Mouse (Mus musculus) embryonic facial prominence, embryonic 11.5 days (tissue): Measurements from ENCODE around the gene Acer1. TPM values are rescaled to one million over a fixed set of nuclear protein-coding genes. Genes with fewer than 3 reads are reported as not detected.

Source experiments
- ATAC-seq: fragments of 200-750 bp; cut with Nextera tagmentation; replicated peaks from 2 replicates; pipeline ENCODE4 v1.8.0; 2017; ENCODE audit warnings: low read depth; ENCODE audit not compliant: insufficient number of reproducible peaks, low FRiP score, low TSS enrichment
- DNase-seq: peaks from one replicate; pipeline ENCODE4 v3.0.0-alpha.2; 2015; ENCODE audit warnings: low spot score
- H3K27ac ChIP-seq: fragments of 300-500 bp; sonication (generic); replicated peaks from 2 replicates; pipeline ENCODE4 v1.5.1; 2014; ENCODE audit warnings: mild to moderate bottlenecking, low read depth, low read length, control low read depth
- H3K27me3 ChIP-seq: fragments of 300-500 bp; sonication (generic); 2 replicates; pipeline ENCODE4 v1.6.1; 2014; ENCODE audit warnings: mild to moderate bottlenecking, low read length, moderate library complexity, mixed read lengths; ENCODE audit not compliant: control insufficient read depth, insufficient read depth
- H3K36me3 ChIP-seq: fragments of 300-500 bp; sonication (generic); replicated peaks from 2 replicates; pipeline ENCODE4 v1.6.1; 2014; ENCODE audit warnings: low read depth, mild to moderate bottlenecking, low read length, moderate library complexity, mixed read lengths; ENCODE audit not compliant: control insufficient read depth, insufficient read depth
- H3K4me1 ChIP-seq: fragments of 300-500 bp; sonication (generic); 2 replicates; pipeline ENCODE4 v1.6.1; 2014; ENCODE audit warnings: low read length, mixed read lengths; ENCODE audit not compliant: control insufficient read depth, insufficient read depth
- H3K4me2 ChIP-seq: fragments of 300-500 bp; sonication (generic); 2 replicates; pipeline ENCODE4 v1.6.1; 2014; ENCODE audit warnings: low read depth, mild to moderate bottlenecking, control low read depth, low read length, moderate library complexity
- H3K4me3 ChIP-seq: fragments of 300-500 bp; sonication (generic); 2 replicates; pipeline ENCODE4 v1.5.1; 2014; ENCODE audit warnings: low read depth, low read length, control low read depth
- H3K9ac ChIP-seq: fragments of 300-500 bp; sonication (generic); replicated peaks from 2 replicates; pipeline ENCODE4 v1.6.1; 2014; ENCODE audit warnings: mild to moderate bottlenecking, control low read depth, low read length
- H3K9me3 ChIP-seq: fragments of 300-500 bp; sonication (generic); replicated peaks from 2 replicates; pipeline ENCODE4 v1.6.1; 2016; ENCODE audit warnings: mild to moderate bottlenecking, low read length, inconsistent platforms, mixed read lengths; ENCODE audit not compliant: control insufficient read depth
- WGBS: fragments of 180-500 bp; shearing (Covaris S2); extraction: QIAGEN DNeasy Blood & Tissue Kit; methylation state at CpG from one replicate; pipeline ENCODE4 v1.1.7; 2014; 5-methylcytosine and 5-hydroxymethylcytosine counted together
- polyA plus RNA-seq: library from polyadenylated mRNA; unstranded; fragments of >200 nt; fragmentation: Nextera tagmentation; extraction: Ambion mirVana; gene quantifications from 2 replicates; pipeline ENCODE4 v1.2.1, GENCODE M21; 2014

Acer1 gene
- polyA plus RNA-seq, 1 experiment from 2014 or later = not detected

DNA sequence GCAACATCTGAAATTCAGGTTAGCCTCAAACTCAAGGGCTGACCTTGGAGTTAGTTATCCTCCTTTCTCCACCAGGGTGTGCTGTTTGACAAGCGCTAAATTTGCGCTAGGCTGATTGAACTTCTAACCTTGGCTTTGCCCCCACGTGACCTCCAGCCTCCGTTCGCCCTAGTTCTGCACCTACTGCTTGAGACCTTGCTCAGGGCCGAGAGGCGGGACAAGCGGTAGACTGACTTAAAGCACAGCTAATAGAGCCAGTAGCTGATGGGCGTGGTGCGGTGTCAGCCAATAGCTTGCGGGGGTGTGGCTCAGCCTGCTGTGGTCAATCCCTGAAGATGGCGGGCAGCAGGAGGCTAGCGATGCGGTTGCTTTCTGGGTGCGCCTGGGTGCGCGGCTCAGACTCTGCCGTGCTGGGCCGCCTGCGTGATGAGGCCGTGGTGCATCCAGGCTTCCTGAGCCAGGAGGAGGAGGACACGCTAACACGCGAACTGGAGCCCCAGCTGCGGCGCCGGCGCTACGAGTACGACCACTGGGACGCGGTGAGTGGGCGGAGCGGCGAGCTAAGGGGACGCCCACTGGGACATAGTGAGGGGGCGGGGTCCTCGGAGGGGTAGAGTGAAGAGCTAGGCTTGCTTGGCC, 15.2 kb upstream of the Acer1 start, which contains the start of gene Alkbh7:
Alkbh7 (plus strand) TSS at position 311 of the 639 bp plus-strand sequence.
- Histone ChIP-seq H3K9me3 (no peaks in the 10 kb centered on the region), H3K36me3 (peaks cover 6% of the 10 kb centered on the region), H3K4me2 (peak within 1 kb of the TSS; percentile 67), H3K4me3 (peak within 1 kb of the TSS; percentile 68), H3K27ac (no peak within 1 kb of the TSS), H3K4me1 (no peaks in the 10 kb centered on the region), H3K27me3 (no peaks in the 10 kb centered on the region), H3K9ac (peak within 1 kb of the TSS; percentile 52)
- ATAC-seq = peak; percentile 98
- peak; percentile 97 for DNase-seq
- under 1% methylated on average over 38 of the region's 38 CpGs for WGBS

GRCm38 (mm10) chr17:56996506-56996905, 14.6 kb upstream of the Acer1 start:
- Histone ChIP-seq H3K4me1 (no peaks in the 10 kb centered on the region), H3K4me3 (no peak overlapping the region), H3K4me2 (no peak overlapping the region), H3K27ac (no peak overlapping the region), H3K9ac (no peak overlapping the region), H3K27me3 (no peaks in the 10 kb centered on the region), H3K36me3 (peaks cover 6% of the 10 kb centered on the region), H3K9me3 (no peaks in the 10 kb centered on the region)
- WGBS = 78% methylated on average over 2 of the region's 2 CpGs
- ATAC-seq (no peak), DNase-seq (no peak)

DNA sequence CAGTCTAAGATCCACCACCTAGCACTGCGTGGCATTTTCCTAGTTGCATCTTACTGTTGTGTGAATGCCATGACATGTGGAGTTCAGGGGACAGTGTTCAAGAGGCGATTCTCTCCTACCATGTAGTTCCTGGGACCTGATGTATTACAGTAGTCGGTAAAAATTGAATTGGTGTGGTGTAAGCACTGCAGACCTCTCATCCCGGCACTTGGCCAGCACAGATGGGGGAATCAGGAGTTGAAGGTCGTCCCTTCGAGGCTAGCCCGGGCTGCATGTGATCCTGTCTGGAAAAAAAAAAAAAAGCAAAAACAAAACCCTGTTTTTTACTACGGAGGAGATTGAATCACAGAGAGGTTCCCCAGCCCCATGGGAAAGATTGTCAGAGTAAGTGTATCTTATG, 13.1 kb upstream of the Acer1 start:
- no peak overlapping the region for H3K4me3 ChIP-seq
- H3K4me1 ChIP-seq = peaks cover 2% of the 10 kb centered on the region; the same call in 1 of the 2 replicates
- peaks cover 6% of the 10 kb centered on the region for H3K36me3 ChIP-seq
- H3K4me2 ChIP-seq = no peak overlapping the region
- H3K27me3 ChIP-seq = no peaks in the 10 kb centered on the region
- no peak overlapping the region for H3K27ac ChIP-seq
- DNase-seq = no peak
- 89% methylated on average over 8 of the region's 8 CpGs for WGBS
- ATAC-seq = no peak
- H3K9me3 ChIP-seq = no peaks in the 10 kb centered on the region
- no peak overlapping the region for H3K9ac ChIP-seq

- no peaks in the 10 kb centered on the region for H3K27me3 ChIP-seq
- no peaks in the 10 kb centered on the region for H3K9me3 ChIP-seq
- ATAC-seq = no peak
- no peak for DNase-seq
- peak overlapping the region; percentile 79 for H3K4me3 ChIP-seq
- 72% methylated on average over 2 of the region's 2 CpGs for WGBS
- peak overlapping the region; percentile 29; the same call in 1 of the 2 replicates for H3K9ac ChIP-seq
- H3K4me1 ChIP-seq = peaks cover 2% of the 10 kb centered on the region; the same call in 1 of the 2 replicates
- peak overlapping the region; percentile 52 for H3K4me2 ChIP-seq
- no peak overlapping the region for H3K27ac ChIP-seq
- peaks cover 6% of the 10 kb centered on the region for H3K36me3 ChIP-seq
These were observed 9.0 kb upstream of the Acer1 start for GRCm38 (mm10) chr17:56990966-56991365.

DNA sequence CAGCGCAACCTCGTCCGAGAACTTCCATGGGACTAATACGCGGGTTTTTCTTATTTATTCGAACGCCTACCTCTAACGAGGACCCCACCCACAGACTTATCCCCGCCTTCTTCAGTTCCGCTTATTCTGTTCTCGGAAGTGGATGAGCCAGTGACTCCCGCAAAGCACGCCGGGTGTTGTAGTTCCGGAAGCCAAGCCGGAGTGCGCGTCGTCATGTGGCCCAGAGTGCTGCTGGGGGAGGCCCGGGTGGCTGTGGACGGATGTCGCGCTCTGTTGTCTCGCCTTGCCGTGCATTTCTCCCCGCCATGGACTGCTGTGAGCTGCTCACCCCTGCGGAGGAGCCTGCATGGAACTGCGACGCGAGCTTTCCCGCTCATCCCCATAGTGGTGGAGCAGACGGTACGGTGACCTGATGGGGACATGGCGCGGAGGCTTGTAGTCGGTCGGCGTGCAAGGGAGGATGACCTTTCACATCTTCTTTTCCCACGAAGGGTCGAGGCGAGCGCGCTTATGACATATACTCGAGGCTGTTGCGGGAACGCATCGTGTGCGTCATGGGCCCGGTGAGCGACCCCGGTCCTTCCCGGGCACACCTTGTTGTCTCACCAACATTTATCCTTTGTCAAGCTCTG, 8.3 kb upstream of the Acer1 start, which contains the start of gene Clpp:
Clpp (plus strand) TSS at position 191 of the 632 bp plus-strand sequence.
- H3K4me3 ChIP-seq = peak within 1 kb of the TSS; percentile 79
- WGBS = under 1% methylated on average over 52 of the region's 52 CpGs
- H3K27ac ChIP-seq = no peak within 1 kb of the TSS
- H3K27me3 ChIP-seq = no peaks in the 10 kb centered on the region
- peak; percentile 91 for ATAC-seq
- peak within 1 kb of the TSS; percentile 83 for H3K9ac ChIP-seq
- peak within 1 kb of the TSS; percentile 52 for H3K4me2 ChIP-seq
- peaks cover 2% of the 10 kb centered on the region; the same call in 1 of the 2 replicates for H3K4me1 ChIP-seq
- H3K9me3 ChIP-seq = no peaks in the 10 kb centered on the region
- peak; percentile 97 for DNase-seq
- H3K36me3 ChIP-seq = peaks cover 6% of the 10 kb centered on the region; the same call in 1 of the 2 replicates

DNA sequence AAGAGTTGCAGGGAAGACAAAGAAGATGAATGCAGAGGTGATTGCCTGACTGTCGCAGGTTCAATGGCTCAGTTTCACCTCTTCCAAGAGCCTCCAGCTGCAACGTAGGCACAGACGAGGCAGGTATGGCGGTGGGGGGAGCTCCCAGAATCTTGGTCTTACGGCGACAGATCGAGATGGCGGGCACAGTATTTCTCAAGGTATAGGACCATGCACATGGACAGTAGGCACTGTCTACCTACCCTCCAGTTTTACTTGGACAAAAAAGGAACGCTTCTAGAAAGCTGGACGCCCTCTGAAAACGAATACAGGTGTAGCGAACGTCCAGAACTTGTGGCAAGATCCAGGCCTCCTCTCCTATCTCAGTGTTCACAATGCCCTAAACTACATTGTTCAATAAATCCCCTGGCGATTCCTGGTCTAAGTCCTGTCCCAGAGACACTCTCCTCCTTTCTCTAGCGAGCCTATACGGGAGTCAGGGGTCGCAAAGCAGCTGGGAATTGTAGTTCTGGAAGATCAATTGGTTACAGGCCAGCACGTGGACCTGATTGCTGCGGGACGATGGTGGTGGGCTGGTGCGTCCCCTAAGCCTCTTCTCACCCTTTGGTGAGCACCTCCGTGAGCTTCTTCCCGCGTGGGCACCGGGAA, 7.7 kb upstream of the Acer1 start:
- ATAC-seq = peak; percentile 89
- Histone ChIP-seq H3K4me3 (peak overlapping the region; percentile 79), H3K4me2 (peak overlapping the region; percentile 52), H3K27ac (no peak overlapping the region), H3K36me3 (peaks cover 6% of the 10 kb centered on the region; the same call in 1 of the 2 replicates), H3K27me3 (no peaks in the 10 kb centered on the region), H3K9ac (peak overlapping the region; percentile 64), H3K9me3 (no peaks in the 10 kb centered on the region), H3K4me1 (peaks cover 2% of the 10 kb centered on the region; the same call in 1 of the 2 replicates)
- 4% methylated on average over 25 of the region's 25 CpGs for WGBS
- peak; percentile 91 for DNase-seq

GRCm38 (mm10) chr17:56988921-56989430, 7.0 kb upstream of the Acer1 start:
- H3K27ac ChIP-seq = no peak overlapping the region
- H3K4me2 ChIP-seq = no peak overlapping the region; the same call in 1 of the 2 replicates
- H3K4me1 ChIP-seq = peaks cover 2% of the 10 kb centered on the region; the same call in 1 of the 2 replicates
- WGBS = 70% methylated on average over 7 of the region's 7 CpGs
- peaks cover 6% of the 10 kb centered on the region; the same call in 1 of the 2 replicates for H3K36me3 ChIP-seq
- no peaks in the 10 kb centered on the region for H3K9me3 ChIP-seq
- no peak overlapping the region for H3K9ac ChIP-seq
- DNase-seq = no peak
- no peaks in the 10 kb centered on the region for H3K27me3 ChIP-seq
- peak overlapping the region; percentile 79; the same call in 1 of the 2 replicates for H3K4me3 ChIP-seq
- ATAC-seq = no peak
